Mouse (Mus musculus) embryonic facial prominence, embryonic 14.5 days (tissue): ENCODE measurements at regions not wholly inside any gene's neighbourhood (a gene's known extent, or its start where the extent isn't known, plus 50 kb on each side); places are given as distances from the start of the nearest gene placed in this dataset.
A peak's percentile ranks its signal among the peaks of the same experiment; 100 is the strongest.

Source experiments
- ATAC-seq: fragments of 200-750 bp; cut with Nextera tagmentation; 2 replicates; pipeline ENCODE4 v1.8.0; 2017; ENCODE audit warnings: low read depth, moderate number of reproducible peaks, moderate TSS enrichment
- DNase-seq: peaks from one replicate; pipeline ENCODE4 v3.0.0-alpha.2; 2015; ENCODE audit warnings: low spot score
- H3K27ac ChIP-seq: fragments of 300-500 bp; sonication (generic); replicated peaks from 2 replicates; pipeline ENCODE4 v1.5.1; 2014; ENCODE audit warnings: low read depth, mild to moderate bottlenecking, low read length, moderate library complexity
- H3K27me3 ChIP-seq: fragments of 300-500 bp; sonication (generic); replicated peaks from 2 replicates; pipeline ENCODE4 v1.6.1; 2014; ENCODE audit warnings: low read length; ENCODE audit not compliant: control insufficient read depth, insufficient read depth
- H3K36me3 ChIP-seq: fragments of 300-500 bp; sonication (generic); 2 replicates; pipeline ENCODE4 v1.6.1; 2014; ENCODE audit warnings: low read length, mixed read lengths; ENCODE audit not compliant: control insufficient read depth, insufficient read depth
- H3K4me1 ChIP-seq: fragments of 300-500 bp; sonication (generic); 2 replicates; pipeline ENCODE4 v1.6.1; 2014; ENCODE audit warnings: antibody characterized with exemption, low read length; ENCODE audit not compliant: control insufficient read depth, insufficient read depth
- H3K4me2 ChIP-seq: fragments of 300-500 bp; sonication (generic); 2 replicates; pipeline ENCODE4 v1.6.1; 2014; ENCODE audit warnings: low read depth, mild to moderate bottlenecking, low read length, moderate library complexity, mixed read lengths
- H3K4me3 ChIP-seq: fragments of 300-500 bp; sonication (generic); 2 replicates; pipeline ENCODE4 v1.5.1; 2014; ENCODE audit warnings: low read depth, mild to moderate bottlenecking, low read length
- H3K9ac ChIP-seq: fragments of 300-500 bp; sonication (generic); 2 replicates; pipeline ENCODE4 v1.6.1; 2014; ENCODE audit warnings: low read depth, mild to moderate bottlenecking, low read length, moderate library complexity, mixed read lengths
- H3K9me3 ChIP-seq: fragments of 300-500 bp; sonication (generic); 2 replicates; pipeline ENCODE4 v1.6.1; 2016; ENCODE audit warnings: low read length; ENCODE audit not compliant: control insufficient read depth
- WGBS: fragments of 180-500 bp; shearing (Covaris S2); extraction: QIAGEN DNeasy Blood & Tissue Kit; methylation state at CpG from one replicate; pipeline ENCODE4 v1.1.7; 2014; 5-methylcytosine and 5-hydroxymethylcytosine counted together

DNA sequence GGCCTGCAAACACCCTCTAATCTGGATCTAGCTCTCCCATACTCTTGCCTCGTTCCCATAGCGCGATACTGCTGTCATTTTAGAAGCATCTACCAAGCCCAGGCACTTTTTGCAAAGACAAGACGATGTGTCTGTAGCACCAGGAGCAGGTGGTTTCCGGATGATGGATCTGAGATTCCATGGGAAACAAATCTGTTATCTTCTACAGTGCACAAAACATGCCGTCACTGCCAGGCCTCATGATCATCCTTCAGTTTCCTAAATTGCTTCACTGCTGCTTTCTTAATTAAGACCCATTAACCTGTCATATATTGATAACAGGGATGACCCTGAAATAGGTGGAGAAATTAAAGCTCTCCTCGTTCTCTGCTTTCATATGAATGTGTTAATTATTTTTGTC lies 232.9 kb downstream of the Zfp619 start:
- DNase-seq (no peak), ATAC-seq (no peak)
- Histone ChIP-seq H3K9ac (no peak overlapping the region), H3K4me2 (no peak overlapping the region), H3K9me3 (no peaks in the 10 kb centered on the region), H3K27me3 (no peaks in the 10 kb centered on the region), H3K4me1 (no peaks in the 10 kb centered on the region), H3K4me3 (no peak overlapping the region), H3K27ac (no peak overlapping the region), H3K36me3 (no peaks in the 10 kb centered on the region)
- WGBS: 84% methylated on average over 7 of the region's 7 CpGs

DNA sequence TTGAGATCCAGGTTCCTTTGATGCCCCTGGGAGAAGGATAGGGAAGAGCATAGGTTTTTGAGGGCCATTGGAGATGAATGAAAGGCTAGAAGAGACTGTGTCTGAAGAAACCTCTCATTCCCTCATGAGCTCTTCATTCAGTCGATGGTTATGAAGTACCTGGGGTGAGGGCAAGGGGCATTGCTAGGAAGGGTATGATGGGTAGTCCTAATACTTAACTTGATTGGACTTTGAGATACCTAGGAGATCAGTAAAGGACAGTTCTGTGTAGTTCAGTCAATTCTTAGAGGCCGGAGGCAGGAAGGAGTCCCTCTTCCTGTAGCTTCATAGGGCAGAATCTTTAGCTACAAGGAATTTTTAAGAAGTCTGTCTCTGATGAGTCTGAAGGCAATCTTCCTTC lies 246.8 kb downstream of the Zfp619 start:
- no peaks in the 10 kb centered on the region for H3K27me3 ChIP-seq
- H3K36me3 ChIP-seq: no peaks in the 10 kb centered on the region
- no peak overlapping the region for H3K4me2 ChIP-seq
- ATAC-seq (no peak), DNase-seq (no peak)
- no peak overlapping the region for H3K27ac ChIP-seq
- H3K9ac ChIP-seq: no peak overlapping the region
- no peaks in the 10 kb centered on the region for H3K4me1 ChIP-seq
- 93% methylated on average over 2 of the region's 2 CpGs for WGBS
- H3K4me3 ChIP-seq: no peak overlapping the region
- no peaks in the 10 kb centered on the region for H3K9me3 ChIP-seq

DNA sequence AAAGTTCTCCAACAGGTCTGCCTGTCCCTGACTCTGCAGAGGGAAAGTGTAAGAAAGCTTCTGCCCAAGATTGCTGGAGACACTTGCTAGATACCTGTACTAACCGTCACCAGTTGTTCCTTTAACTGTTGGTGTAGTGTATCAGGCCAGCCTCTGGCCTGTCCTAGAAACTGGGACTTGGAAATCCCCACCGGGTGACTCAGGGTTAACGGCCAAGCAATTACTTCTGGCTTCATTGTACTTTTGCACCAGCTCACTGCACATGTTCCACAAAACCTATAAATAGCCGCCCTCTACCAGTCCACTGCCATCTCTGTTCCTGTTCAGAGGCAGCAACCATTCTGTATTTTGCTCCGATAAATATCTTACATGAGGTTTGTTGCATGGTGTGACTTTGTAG lies 247.5 kb downstream of the Zfp619 start:
- no peaks in the 10 kb centered on the region for H3K4me1 ChIP-seq
- no peak for ATAC-seq
- no peak for DNase-seq

DNA sequence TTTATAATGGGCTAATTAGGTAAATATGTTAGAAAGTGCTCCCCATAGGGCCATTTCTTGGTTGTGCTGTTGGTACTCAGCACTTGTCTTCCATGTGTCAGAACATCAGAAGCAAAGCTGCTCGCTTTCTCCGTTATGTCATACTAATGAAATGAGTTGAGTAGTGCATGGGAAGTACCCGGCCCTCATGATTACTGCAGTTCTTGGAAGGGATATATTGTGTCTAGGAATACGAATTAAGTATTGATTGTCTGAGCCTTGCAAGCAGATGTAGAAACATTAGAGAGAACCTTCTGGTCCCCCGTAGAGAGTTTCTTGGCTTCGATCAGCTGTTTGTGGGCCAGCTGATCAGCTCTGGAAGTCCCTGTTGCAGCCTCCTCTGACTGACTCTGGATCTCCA lies 255.7 kb downstream of the Zfp619 start:
- Histone ChIP-seq H3K4me1 (no peaks in the 10 kb centered on the region), H3K27ac (no peak overlapping the region), H3K4me2 (no peak overlapping the region), H3K9me3 (no peaks in the 10 kb centered on the region), H3K4me3 (no peak overlapping the region), H3K9ac (no peak overlapping the region), H3K27me3 (no peaks in the 10 kb centered on the region), H3K36me3 (no peaks in the 10 kb centered on the region)
- WGBS: 77% methylated on average over 6 of the region's 6 CpGs
- ATAC-seq (0 out of 2 replicates have a peak, but pooled peaks have one; percentile 55), DNase-seq (peak; percentile 40)

More for the DNA sequence above, 247.5 kb downstream of the Zfp619 start:
- H3K9ac ChIP-seq: no peak overlapping the region
- no peaks in the 10 kb centered on the region for H3K9me3 ChIP-seq
- no peak overlapping the region for H3K4me2 ChIP-seq
- H3K4me3 ChIP-seq: no peak overlapping the region
- H3K27ac ChIP-seq: no peak overlapping the region
- no peaks in the 10 kb centered on the region for H3K36me3 ChIP-seq
- 89% methylated on average over 5 of the region's 5 CpGs for WGBS
- H3K27me3 ChIP-seq: no peaks in the 10 kb centered on the region

DNA sequence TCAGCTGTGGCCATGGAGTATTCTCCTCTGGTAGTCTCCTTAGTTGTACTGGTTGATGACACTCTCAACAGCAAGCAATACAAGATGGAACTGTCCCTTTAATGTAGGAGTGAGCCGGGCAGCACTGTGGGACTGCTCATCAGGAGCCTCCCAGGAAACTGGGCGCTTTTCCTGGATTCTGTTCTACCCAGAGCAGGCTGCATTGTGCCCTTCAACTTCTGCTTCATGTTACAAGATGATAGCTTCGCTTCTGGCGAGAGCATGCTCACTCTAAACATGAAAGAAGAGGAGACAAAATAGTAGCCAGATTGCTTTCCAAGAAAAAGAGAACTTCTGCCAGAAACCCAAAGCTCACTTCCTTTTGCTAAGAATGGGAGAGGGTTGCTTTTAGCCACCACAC lies 271.8 kb downstream of the Zfp619 start:
- 80% methylated on average over 4 of the region's 4 CpGs for WGBS

DNA sequence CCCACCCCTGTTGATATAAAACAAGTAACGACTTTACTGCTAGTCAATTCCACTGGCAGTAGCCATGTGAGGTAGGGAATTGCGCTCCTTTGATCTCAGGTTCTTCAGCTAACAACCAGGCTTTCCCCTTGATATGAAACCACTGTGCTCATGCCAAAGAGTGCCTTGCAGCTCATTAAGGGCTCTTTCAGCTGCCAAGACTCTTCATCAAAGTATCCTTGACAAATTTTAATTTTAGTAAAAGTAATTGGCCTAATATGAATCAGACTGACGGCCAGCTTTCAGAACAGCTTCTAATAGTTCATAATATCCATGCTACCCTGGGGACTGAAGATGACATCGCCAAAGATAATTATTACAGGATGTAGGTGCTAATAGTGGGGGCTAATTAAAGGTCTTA lies 272.3 kb downstream of the Zfp619 start:
- no peak overlapping the region; the same call in 1 of the 2 replicates for H3K27ac ChIP-seq
- ATAC-seq: no peak
- no peak overlapping the region for H3K4me2 ChIP-seq
- H3K27me3 ChIP-seq: no peaks in the 10 kb centered on the region
- H3K9ac ChIP-seq: no peak overlapping the region
- no peak for DNase-seq
- WGBS: 68% methylated on average over 4 of the region's 4 CpGs
- no peaks in the 10 kb centered on the region for H3K36me3 ChIP-seq
- H3K4me3 ChIP-seq: no peak overlapping the region
- H3K9me3 ChIP-seq: no peaks in the 10 kb centered on the region
- H3K4me1 ChIP-seq: no peaks in the 10 kb centered on the region

More for the DNA sequence above, 271.8 kb downstream of the Zfp619 start:
- Histone ChIP-seq H3K9me3 (no peaks in the 10 kb centered on the region), H3K27ac (no peak overlapping the region; the same call in 1 of the 2 replicates), H3K27me3 (no peaks in the 10 kb centered on the region), H3K4me3 (no peak overlapping the region), H3K9ac (no peak overlapping the region), H3K4me2 (no peak overlapping the region), H3K36me3 (no peaks in the 10 kb centered on the region), H3K4me1 (no peaks in the 10 kb centered on the region)
- no peak for DNase-seq
- ATAC-seq: no peak

DNA sequence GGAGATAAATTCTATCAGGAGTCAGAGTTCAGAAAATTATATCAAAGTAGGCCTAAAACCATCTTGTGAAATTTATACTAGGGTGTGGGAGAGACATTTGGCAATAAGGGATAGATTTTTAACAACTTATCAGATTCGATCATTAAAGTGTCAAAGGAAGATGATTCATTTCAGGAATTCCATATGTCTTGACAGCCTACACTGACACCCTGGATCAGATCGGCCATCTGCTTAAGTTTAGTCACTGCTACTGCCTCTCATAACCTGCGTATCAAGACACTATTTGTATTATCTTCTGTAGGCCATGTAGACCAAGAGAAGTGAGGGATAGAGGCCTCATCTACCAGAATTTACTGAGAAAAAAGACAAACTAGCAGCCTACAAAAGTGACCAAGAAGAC lies 277.2 kb downstream of the Zfp619 start:
- DNase-seq (no peak), ATAC-seq (no peak)
- H3K4me3 ChIP-seq: no peak overlapping the region
- H3K4me1 ChIP-seq: no peaks in the 10 kb centered on the region
- H3K9ac ChIP-seq: no peak overlapping the region
- H3K27me3 ChIP-seq: no peaks in the 10 kb centered on the region
- no peak overlapping the region for H3K4me2 ChIP-seq
- no peaks in the 10 kb centered on the region for H3K9me3 ChIP-seq
- H3K27ac ChIP-seq: no peak overlapping the region
- 80% methylated on average over 3 of the region's 3 CpGs for WGBS
- no peaks in the 10 kb centered on the region for H3K36me3 ChIP-seq

DNA sequence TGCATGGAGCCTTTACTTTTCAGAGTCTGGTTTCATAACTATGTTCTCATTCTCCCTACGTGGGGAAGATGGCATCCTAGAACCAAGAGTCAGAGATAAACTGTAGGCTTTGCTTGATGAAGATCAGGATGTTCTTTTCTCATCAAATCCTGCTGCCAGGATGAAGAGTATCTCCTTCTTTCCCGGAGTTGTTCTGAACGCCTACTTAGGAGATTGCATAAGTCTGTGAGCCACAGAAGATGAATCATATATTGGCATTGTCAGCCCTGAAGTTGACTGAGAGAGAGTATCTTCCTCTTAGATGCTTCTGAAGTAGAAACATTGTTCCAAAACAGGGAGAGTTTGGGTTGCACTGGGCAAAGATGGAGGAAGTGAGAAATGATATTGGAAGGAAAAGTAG lies 286.7 kb downstream of the Zfp619 start:
- WGBS: 75% methylated on average over 3 of the region's 3 CpGs
- ATAC-seq (no peak), DNase-seq (no peak)
- no peak overlapping the region for H3K4me2 ChIP-seq
- no peak overlapping the region for H3K4me3 ChIP-seq
- H3K4me1 ChIP-seq: no peaks in the 10 kb centered on the region
- H3K9me3 ChIP-seq: 0 out of 2 replicates have a peak, but pooled peaks cover 5% of the 10 kb centered on the region
- no peaks in the 10 kb centered on the region for H3K27me3 ChIP-seq
- no peak overlapping the region for H3K9ac ChIP-seq
- H3K36me3 ChIP-seq: no peaks in the 10 kb centered on the region
- H3K27ac ChIP-seq: no peak overlapping the region

DNA sequence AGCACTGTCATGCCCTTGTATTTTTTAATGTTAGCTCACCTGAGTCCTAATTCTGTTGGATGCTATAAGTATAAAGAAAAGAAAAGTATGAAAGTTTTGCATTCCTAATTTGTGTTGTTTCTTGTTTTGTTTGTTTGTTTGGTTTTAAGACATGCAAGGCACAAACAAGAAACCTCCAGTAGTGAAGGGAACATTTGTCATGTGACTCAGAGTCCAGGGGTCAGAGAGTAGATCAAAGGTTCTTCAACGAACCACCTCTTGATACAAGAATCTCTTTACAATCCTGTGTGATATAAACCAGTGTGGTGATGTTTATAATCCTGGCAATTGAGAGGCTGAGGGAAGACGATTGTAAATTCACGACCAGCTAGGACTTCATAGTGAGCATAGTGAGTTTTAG lies 300.5 kb downstream of the Zfp619 start:
- Histone ChIP-seq H3K36me3 (no peaks in the 10 kb centered on the region), H3K27ac (no peak overlapping the region), H3K4me1 (no peaks in the 10 kb centered on the region), H3K4me3 (no peak overlapping the region), H3K27me3 (no peaks in the 10 kb centered on the region), H3K9me3 (0 out of 2 replicates have a peak, but pooled peaks cover 3% of the 10 kb centered on the region), H3K4me2 (no peak overlapping the region), H3K9ac (no peak overlapping the region)
- DNase-seq (no peak), ATAC-seq (no peak)
- WGBS: 73% methylated on average over 3 of the region's 3 CpGs
